Mouse (Mus musculus) megakaryocyte-erythroid progenitor cell, adult 5 weeks (primary cell): ENCODE data around the gene Rps6ka2. TPM values are rescaled to one million over a fixed set of nuclear protein-coding genes. Genes with fewer than 3 reads are reported as not detected.

ENCODE experiments used
- polyA plus RNA-seq: library from polyadenylated mRNA; stranded (reverse); fragments of >175 nt; gene quantifications from 2 replicates; pipeline ENCODE4 v1.2.3, GENCODE M21; 2012

Rps6ka2 gene
- polyA plus RNA-seq, result 4.6 and 7.2 TPM in 2 replicates

GRCm38 (mm10) chr17:7169627-7170303, at the start of gene Rps6ka2:
Gene Rps6ka2 (plus strand): TSS chr17:7170115.

GRCm38 (mm10) chr17:7324346-7324745, 154.4 kb downstream of the Rps6ka2 start, which contains the start of gene Tcp10a:
Gene Tcp10a (plus strand): TSS chr17:7324646.

GRCm38 (mm10) chr17:7352596-7352995, 182.7 kb downstream of the Rps6ka2 start, which contains the start of gene Ttll2:
Gene Ttll2 (minus strand): TSS chr17:7352696.

Other genes with a start within 250 kb of the Rps6ka2 start
- 53.8 and 57.6 TPM in 2 replicates for gene Rsph3b, start 221.4 kb upstream of the Rps6ka2 start, polyA plus RNA-seq
- 9.3 and 9.6 TPM in 2 replicates for gene Tagap1, start 209.0 kb upstream of the Rps6ka2 start, polyA plus RNA-seq
- 1,041 and 1,496 TPM in 2 replicates for gene Rnaset2b, start 199.5 kb upstream of the Rps6ka2 start, polyA plus RNA-seq
- gene Gm49721, start 191.2 kb upstream of the Rps6ka2 start, polyA plus RNA-seq, result not detected in 2 replicates
- gene Gm1604a, start 144.5 kb upstream of the Rps6ka2 start, polyA plus RNA-seq, result 22.3 and 32.0 TPM in 2 replicates
- not detected in 2 replicates for gene Tcp10a, start 154.5 kb downstream of the Rps6ka2 start, polyA plus RNA-seq
- not detected in 2 replicates for gene Ttll2, start 182.6 kb downstream of the Rps6ka2 start, polyA plus RNA-seq
- not detected in 2 replicates for gene Gm49630, start 201.9 kb downstream of the Rps6ka2 start, polyA plus RNA-seq
- not detected in 2 replicates for gene Unc93a2, start 215.3 kb downstream of the Rps6ka2 start, polyA plus RNA-seq